Mouse (Mus musculus) layer of hippocampus, postnatal 36 days (tissue): ENCODE data around the gene Olfr1490. TPM values are rescaled to one million over a fixed set of nuclear protein-coding genes. Genes with fewer than 3 reads are reported as not detected.
"Not testable (repeated sequence)": the region's sequence is repeated elsewhere in the genome, so short reads cannot be mapped to it uniquely, and the experiment has no call there.

ENCODE experiments used
- DNase-seq, 2 experiments: peaks; one replicate each; pipeline ENCODE4 v3.0.0; 2022
- microRNA-seq, 2 experiments: library from miRNA; unstranded; fragments of <30 nt; microRNA quantifications; one replicate each; pipeline ENCODE4 v1.2.0; 2021
- total RNA-seq, 2 experiments: library from RNA; stranded (reverse); gene quantifications; 2 replicates each; pipeline ENCODE4 v1.2.3; 2021

The Olfr1490 gene
- total RNA-seq: not detected

DNA sequence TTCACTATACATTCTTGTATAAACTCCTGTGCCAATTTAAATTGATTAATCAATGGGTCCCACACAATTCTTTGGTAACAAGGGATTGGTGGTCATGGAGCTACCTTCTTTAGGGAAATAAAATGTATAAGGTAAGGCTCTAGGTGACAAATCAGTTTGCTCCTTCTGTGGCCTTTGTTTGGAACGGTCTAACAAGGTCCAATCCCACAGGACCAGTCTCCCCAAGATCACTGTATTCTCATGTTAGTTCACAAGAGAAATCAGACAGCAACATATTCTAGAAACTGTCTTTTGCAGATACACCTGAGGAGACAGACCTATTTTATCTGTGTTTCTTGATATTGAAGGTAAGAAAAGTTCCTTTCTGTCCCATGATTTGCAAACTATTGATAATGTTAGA is at the start of gene Olfr1490:
Gene Olfr1490, plus strand, starts transcription at position 301 of the 400 bp plus-strand sequence.
- DNase-seq: no peak

- DNase-seq: not testable (repeated sequence)
Observed at GRCm38 (mm10) chr19:13617075-13617474, 33.8 kb upstream of the Olfr1490 start, which contains the start of gene Olfr1487. Gene Olfr1487 (plus strand): TSS chr19:13617375.

DNA sequence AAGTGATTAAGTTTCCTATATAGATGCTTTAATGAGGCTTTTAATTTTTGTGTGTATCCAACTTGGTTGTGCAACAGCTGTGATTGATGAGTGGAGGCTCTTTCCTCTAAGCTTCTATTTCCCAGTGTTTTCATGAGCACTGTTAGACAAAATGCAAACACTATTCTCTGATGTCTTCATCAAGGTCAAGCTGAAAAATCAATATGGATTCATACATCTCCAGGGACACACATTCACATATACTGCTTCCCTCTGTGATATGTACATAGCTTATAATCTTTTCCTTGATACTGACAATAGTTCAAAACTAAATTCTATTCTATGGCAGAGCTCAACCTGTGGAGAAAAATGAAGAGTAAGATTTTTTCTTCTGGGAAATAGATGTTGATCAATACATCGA is 19.6 kb upstream of the Olfr1490 start, which contains the start of gene Olfr1489:
Gene Olfr1489, plus strand, starts transcription at position 301 of the 400 bp plus-strand sequence.
- DNase-seq: no peak

GRCm38 (mm10) chr19:13696968-13697367 is 46.1 kb downstream of the Olfr1490 start, which contains the start of gene Olfr1491:
Gene Olfr1491 (plus strand): TSS chr19:13697268.
- no peak for DNase-seq

Small RNA genes within 50 kb of the gene (microRNA-seq; reads per million reads assigned to microRNA genes)
- 0 reads per million in 2 experiments for gene Gm23931

Other genes with a start within 250 kb of the Olfr1490 start
- gene Olfr1469, start 243.2 kb upstream of the Olfr1490 start, total RNA-seq: not detected
- not detected for gene Olfr1471, start 207.7 kb upstream of the Olfr1490 start, total RNA-seq
- not detected for gene Olfr1472, start 195.0 kb upstream of the Olfr1490 start, total RNA-seq
- gene Olfr1474, start 181.5 kb upstream of the Olfr1490 start, total RNA-seq: not detected
- not detected for gene Olfr1475, start 170.9 kb upstream of the Olfr1490 start, total RNA-seq
- not detected for gene Olfr1477, start 150.5 kb upstream of the Olfr1490 start, total RNA-seq
- gene Olfr1480, start 123.2 kb upstream of the Olfr1490 start, total RNA-seq: not detected
- gene Olfr1484, start 67.6 kb upstream of the Olfr1490 start, total RNA-seq: not detected
- gene Olfr1487, start 33.7 kb upstream of the Olfr1490 start, total RNA-seq: not detected
- not detected for gene Olfr1489, start 19.5 kb upstream of the Olfr1490 start, total RNA-seq
- not detected for gene Olfr1491, start 46.2 kb downstream of the Olfr1490 start, total RNA-seq
- not detected for gene Olfr1493-ps1, start 72.2 kb downstream of the Olfr1490 start, total RNA-seq
- not detected for gene Olfr1494, start 88.6 kb downstream of the Olfr1490 start, total RNA-seq
- gene Olfr1495, start 113.5 kb downstream of the Olfr1490 start, total RNA-seq: not detected
- not detected for gene Olfr1496, start 126.8 kb downstream of the Olfr1490 start, total RNA-seq
- not detected for gene Olfr1497, start 147.1 kb downstream of the Olfr1490 start, total RNA-seq
- not detected for gene Olfr1499, start 168.4 kb downstream of the Olfr1490 start, total RNA-seq
- gene Olfr1500, start 179.4 kb downstream of the Olfr1490 start, total RNA-seq: not detected
- gene Olfr1501, start 199.6 kb downstream of the Olfr1490 start, total RNA-seq: not detected
- gene Olfr1502, start 210.7 kb downstream of the Olfr1490 start, total RNA-seq: not detected
- gene Olfr1504, start 246.8 kb downstream of the Olfr1490 start, total RNA-seq: not detected